Mouse (Mus musculus) limb, embryonic 11.5 days (tissue): ENCODE results near the gene Olfr572. TPM values are rescaled to one million over a fixed set of nuclear protein-coding genes. Genes with fewer than 3 reads are reported as not detected.

Source experiments
- ATAC-seq: fragments of 200-750 bp; cut with Nextera tagmentation; 2 replicates; pipeline ENCODE4 v1.8.0; 2017; ENCODE audit warnings: low read depth; ENCODE audit not compliant: insufficient number of reproducible peaks, low FRiP score, low TSS enrichment
- DNase-seq: peaks from one replicate; pipeline ENCODE4 v3.0.0-alpha.2; 2015; ENCODE audit warnings: low spot score
- H3K27ac ChIP-seq: fragments of 300-500 bp; sonication (generic); replicated peaks from 2 replicates; pipeline ENCODE4 v1.5.1; 2014; ENCODE audit warnings: low read depth, mild to moderate bottlenecking, low read length
- H3K27me3 ChIP-seq: fragments of 300-500 bp; sonication (generic); 2 replicates; pipeline ENCODE4 v1.6.1; 2014; ENCODE audit warnings: mild to moderate bottlenecking, low read length, mixed read lengths; ENCODE audit not compliant: control insufficient read depth, insufficient read depth
- H3K36me3 ChIP-seq: fragments of 300-500 bp; sonication (generic); 2 replicates; pipeline ENCODE4 v1.6.1; 2014; ENCODE audit warnings: mild to moderate bottlenecking, low read length, moderate library complexity, mixed read lengths; ENCODE audit not compliant: control insufficient read depth, insufficient read depth
- H3K4me1 ChIP-seq: fragments of 300-500 bp; sonication (generic); 2 replicates; pipeline ENCODE4 v1.6.1; 2014; ENCODE audit warnings: low read length, mixed read lengths; ENCODE audit not compliant: control insufficient read depth, insufficient read depth
- H3K4me2 ChIP-seq: fragments of 300-500 bp; sonication (generic); 2 replicates; pipeline ENCODE4 v1.6.1; 2014; ENCODE audit warnings: low read depth, mild to moderate bottlenecking, moderate library complexity; ENCODE audit not compliant: severe bottlenecking
- H3K4me3 ChIP-seq: fragments of 300-500 bp; sonication (generic); 2 replicates; pipeline ENCODE4 v1.5.1; 2014; ENCODE audit warnings: low read depth, low read length
- H3K9ac ChIP-seq: fragments of 300-500 bp; sonication (generic); 2 replicates; pipeline ENCODE4 v1.6.1; 2014; ENCODE audit warnings: mild to moderate bottlenecking, low read length
- H3K9me3 ChIP-seq: fragments of 300-500 bp; sonication (generic); 2 replicates; pipeline ENCODE4 v1.6.1; 2016; ENCODE audit warnings: low read length; ENCODE audit not compliant: control insufficient read depth
- WGBS: fragments of 180-500 bp; shearing (Covaris S2); extraction: QIAGEN DNeasy Blood & Tissue Kit; methylation state at CpG from one replicate; pipeline ENCODE4 v1.1.7; 2014; 5-methylcytosine and 5-hydroxymethylcytosine counted together
- polyA plus RNA-seq: library from polyadenylated mRNA; unstranded; fragments of >200 nt; fragmentation: Nextera tagmentation; extraction: Ambion mirVana; gene quantifications from 2 replicates; pipeline ENCODE4 v1.2.1, GENCODE M21; 2014

Gene Olfr572
- polyA plus RNA-seq, 1 experiment from 2014 or later = not detected

GRCm38 (mm10) chr7:102942475-102942874 lies 18.3 kb downstream of the Olfr572 start, which contains the start of gene Olfr573-ps1:
Olfr573-ps1 (minus strand) TSS chr7:102942575.
- no peaks in the 10 kb centered on the region for H3K9me3 ChIP-seq

GRCm38 (mm10) chr7:102943417-102943816 lies 19.2 kb downstream of the Olfr572 start:
- DNase-seq = no peak

More at GRCm38 (mm10) chr7:102942475-102942874, 18.3 kb downstream of the Olfr572 start, which contains the start of gene Olfr573-ps1:
- Histone ChIP-seq H3K9ac (no peak within 1 kb of the TSS), H3K4me2 (no peak within 1 kb of the TSS), H3K4me1 (no peaks in the 10 kb centered on the region), H3K27me3 (no peaks in the 10 kb centered on the region), H3K36me3 (no peaks in the 10 kb centered on the region), H3K4me3 (no peak within 1 kb of the TSS), H3K27ac (no peak within 1 kb of the TSS)
- ATAC-seq (no peak), DNase-seq (no peak)
- 89% methylated on average over 2 of the region's 2 CpGs for WGBS

GRCm38 (mm10) chr7:102948167-102948566 lies 24.0 kb downstream of the Olfr572 start, which contains the start of gene Olfr574:
Olfr574 (plus strand) TSS chr7:102948467.
- H3K9ac ChIP-seq = no peak within 1 kb of the TSS
- H3K36me3 ChIP-seq = no peaks in the 10 kb centered on the region
- no peak for ATAC-seq
- H3K9me3 ChIP-seq = no peaks in the 10 kb centered on the region
- DNase-seq = no peak
- 88% methylated on average over 1 of the region's 1 CpGs for WGBS
- H3K4me2 ChIP-seq = no peak within 1 kb of the TSS
- H3K4me1 ChIP-seq = no peaks in the 10 kb centered on the region
- no peak within 1 kb of the TSS for H3K4me3 ChIP-seq
- H3K27me3 ChIP-seq = no peaks in the 10 kb centered on the region
- H3K27ac ChIP-seq = no peak within 1 kb of the TSS

More at GRCm38 (mm10) chr7:102943417-102943816, 19.2 kb downstream of the Olfr572 start:
- Histone ChIP-seq H3K4me3 (no peak overlapping the region), H3K36me3 (no peaks in the 10 kb centered on the region), H3K4me2 (no peak overlapping the region), H3K27me3 (no peaks in the 10 kb centered on the region), H3K4me1 (no peaks in the 10 kb centered on the region), H3K27ac (no peak overlapping the region), H3K9ac (no peak overlapping the region), H3K9me3 (no peaks in the 10 kb centered on the region)
- ATAC-seq = no peak
- WGBS = 91% methylated on average over 1 of the region's 1 CpGs

- H3K4me2 ChIP-seq = no peak overlapping the region
- WGBS = 74% methylated on average over 1 of the region's 1 CpGs
- no peak for ATAC-seq
- no peaks in the 10 kb centered on the region for H3K27me3 ChIP-seq
- H3K4me3 ChIP-seq = no peak overlapping the region
- no peak overlapping the region for H3K27ac ChIP-seq
- H3K9me3 ChIP-seq = no peaks in the 10 kb centered on the region
- no peak for DNase-seq
- H3K36me3 ChIP-seq = no peaks in the 10 kb centered on the region
- no peak overlapping the region for H3K9ac ChIP-seq
- H3K4me1 ChIP-seq = no peaks in the 10 kb centered on the region
These were observed 26.5 kb downstream of the Olfr572 start for GRCm38 (mm10) chr7:102950732-102951131.

GRCm38 (mm10) chr7:102958137-102958536 lies 33.9 kb downstream of the Olfr572 start:
- ATAC-seq = no peak
- H3K36me3 ChIP-seq = no peaks in the 10 kb centered on the region
- H3K4me3 ChIP-seq = no peak overlapping the region
- DNase-seq = no peak
- no peaks in the 10 kb centered on the region for H3K9me3 ChIP-seq
- no peaks in the 10 kb centered on the region for H3K27me3 ChIP-seq
- H3K4me1 ChIP-seq = no peaks in the 10 kb centered on the region
- H3K27ac ChIP-seq = no peak overlapping the region
- H3K9ac ChIP-seq = no peak overlapping the region
- 76% methylated on average over 3 of the region's 3 CpGs for WGBS
- H3K4me2 ChIP-seq = no peak overlapping the region

GRCm38 (mm10) chr7:102958593-102958992 lies 34.4 kb downstream of the Olfr572 start, which contains the start of gene Olfr575:
Olfr575 (minus strand) TSS chr7:102958775.
- H3K9ac ChIP-seq = no peak within 1 kb of the TSS
- H3K4me3 ChIP-seq = no peak within 1 kb of the TSS
- no peak for DNase-seq
- no peak within 1 kb of the TSS for H3K4me2 ChIP-seq
- no peak within 1 kb of the TSS for H3K27ac ChIP-seq
- no peaks in the 10 kb centered on the region for H3K36me3 ChIP-seq
- no peaks in the 10 kb centered on the region for H3K27me3 ChIP-seq
- WGBS = 70% methylated on average over 1 of the region's 1 CpGs
- ATAC-seq = no peak
- no peaks in the 10 kb centered on the region for H3K4me1 ChIP-seq
- no peaks in the 10 kb centered on the region for H3K9me3 ChIP-seq

- Histone ChIP-seq H3K4me1 (no peaks in the 10 kb centered on the region), H3K4me3 (no peak within 1 kb of the TSS), H3K4me2 (no peak within 1 kb of the TSS), H3K27me3 (no peaks in the 10 kb centered on the region), H3K9ac (no peak within 1 kb of the TSS), H3K9me3 (no peaks in the 10 kb centered on the region), H3K36me3 (no peaks in the 10 kb centered on the region), H3K27ac (no peak within 1 kb of the TSS)
- ATAC-seq = no peak
- no peak for DNase-seq
- WGBS = 61% methylated on average over 2 of the region's 2 CpGs
These were observed 38.2 kb downstream of the Olfr572 start, which contains the start of gene Olfr576 for GRCm38 (mm10) chr7:102962360-102962759. Olfr576 (plus strand) TSS chr7:102962660.

- H3K36me3 ChIP-seq = no peaks in the 10 kb centered on the region
- H3K9ac ChIP-seq = no peak overlapping the region
- H3K27ac ChIP-seq = no peak overlapping the region
- DNase-seq (no peak), ATAC-seq (no peak)
- no peaks in the 10 kb centered on the region for H3K9me3 ChIP-seq
- WGBS = 40% methylated on average over 1 of the region's 1 CpGs
- H3K4me3 ChIP-seq = no peak overlapping the region
- no peaks in the 10 kb centered on the region for H3K27me3 ChIP-seq
- H3K4me2 ChIP-seq = no peak overlapping the region
- H3K4me1 ChIP-seq = no peaks in the 10 kb centered on the region
These were observed 50.2 kb downstream of the Olfr572 start for GRCm38 (mm10) chr7:102974399-102974798.

- H3K27ac ChIP-seq = no peak within 1 kb of the TSS
- no peaks in the 10 kb centered on the region for H3K9me3 ChIP-seq
- no peaks in the 10 kb centered on the region for H3K4me1 ChIP-seq
- no peak within 1 kb of the TSS for H3K4me2 ChIP-seq
- DNase-seq (no peak), ATAC-seq (no peak)
- H3K9ac ChIP-seq = no peak within 1 kb of the TSS
- no peak within 1 kb of the TSS for H3K4me3 ChIP-seq
- no peaks in the 10 kb centered on the region for H3K36me3 ChIP-seq
- no peaks in the 10 kb centered on the region for H3K27me3 ChIP-seq
- WGBS = 85% methylated on average over 2 of the region's 2 CpGs
These were observed 51.6 kb downstream of the Olfr572 start, which contains the start of gene Olfr577 for GRCm38 (mm10) chr7:102975843-102976242. Olfr577 (minus strand) TSS chr7:102975943.
